Mouse (Mus musculus) forebrain, embryonic 15.5 days (tissue): Measurements from ENCODE around the gene Tln2. TPM values are rescaled to one million over a fixed set of nuclear protein-coding genes. Genes with fewer than 3 reads are reported as not detected.

Experiments
- ATAC-seq: fragments of 200-750 bp; cut with Nextera tagmentation; replicated peaks from 2 replicates; pipeline ENCODE4 v1.8.0; 2017; ENCODE audit warnings: mild to moderate bottlenecking, moderate TSS enrichment, moderate library complexity
- H3K27ac ChIP-seq: fragments of 300-500 bp; sonication (generic); replicated peaks from 2 replicates; pipeline ENCODE4 v1.5.1; 2015; ENCODE audit warnings: mild to moderate bottlenecking, inconsistent platforms
- H3K27me3 ChIP-seq: fragments of 300-500 bp; sonication (generic); 2 replicates; pipeline ENCODE4 v1.6.1; 2015; ENCODE audit warnings: inconsistent platforms
- H3K36me3 ChIP-seq: fragments of 300-500 bp; sonication (generic); 2 replicates; pipeline ENCODE4 v1.6.1; 2015; ENCODE audit warnings: mild to moderate bottlenecking, inconsistent platforms
- H3K4me1 ChIP-seq: fragments of 300-500 bp; sonication (generic); 2 replicates; pipeline ENCODE4 v1.6.1; 2015; ENCODE audit warnings: inconsistent platforms
- H3K4me2 ChIP-seq: fragments of 300-500 bp; sonication (generic); replicated peaks from 2 replicates; pipeline ENCODE4 v1.6.1; 2015; ENCODE audit warnings: mild to moderate bottlenecking, inconsistent platforms
- H3K4me3 ChIP-seq: fragments of 300-500 bp; sonication (generic); 2 replicates; pipeline ENCODE4 v1.5.1; 2015; ENCODE audit warnings: mild to moderate bottlenecking, inconsistent platforms
- H3K9ac ChIP-seq: fragments of 300-500 bp; sonication (generic); replicated peaks from 2 replicates; pipeline ENCODE4 v1.6.1; 2015; ENCODE audit warnings: mild to moderate bottlenecking, inconsistent platforms
- H3K9me3 ChIP-seq: fragments of 300-500 bp; sonication (generic); 2 replicates; pipeline ENCODE4 v1.6.1; 2016; ENCODE audit warnings: inconsistent platforms
- WGBS: fragments of 180-500 bp; shearing (Covaris S2); methylation state at CpG from one replicate; pipeline ENCODE4 v1.1.7; 2015; ENCODE audit warnings: mixed read lengths; 5-methylcytosine and 5-hydroxymethylcytosine counted together
- polyA plus RNA-seq: library from polyadenylated mRNA; unstranded; fragments of >200 nt; fragmentation: Nextera tagmentation; extraction: Ambion mirVana; gene quantifications from 2 replicates; pipeline ENCODE4 v1.2.1, GENCODE M21; 2015

Gene Tln2
- polyA plus RNA-seq, 1 experiment from 2014 or later, result 17.5 TPM

- Histone ChIP-seq H3K27ac (no peak overlapping the region), H3K4me1 (no peaks in the 10 kb centered on the region), H3K27me3 (no peaks in the 10 kb centered on the region), H3K36me3 (no peaks in the 10 kb centered on the region), H3K9ac (no peak overlapping the region), H3K4me3 (no peak overlapping the region), H3K4me2 (no peak overlapping the region), H3K9me3 (no peaks in the 10 kb centered on the region)
- ATAC-seq, result no peak
- 41% methylated on average over 9 of the region's 9 CpGs for WGBS
Observed at GRCm38 (mm10) chr9:67384028-67384590, 175.4 kb downstream of the Tln2 start.

GRCm38 (mm10) chr9:67380095-67380494 lies 179.4 kb downstream of the Tln2 start:
- 74% methylated on average over 5 of the region's 5 CpGs for WGBS
- Histone ChIP-seq H3K27me3 (no peaks in the 10 kb centered on the region), H3K4me2 (no peak overlapping the region), H3K27ac (no peak overlapping the region), H3K4me1 (no peaks in the 10 kb centered on the region), H3K9me3 (no peaks in the 10 kb centered on the region), H3K4me3 (no peak overlapping the region), H3K9ac (no peak overlapping the region), H3K36me3 (no peaks in the 10 kb centered on the region)
- ATAC-seq, result no peak

DNA sequence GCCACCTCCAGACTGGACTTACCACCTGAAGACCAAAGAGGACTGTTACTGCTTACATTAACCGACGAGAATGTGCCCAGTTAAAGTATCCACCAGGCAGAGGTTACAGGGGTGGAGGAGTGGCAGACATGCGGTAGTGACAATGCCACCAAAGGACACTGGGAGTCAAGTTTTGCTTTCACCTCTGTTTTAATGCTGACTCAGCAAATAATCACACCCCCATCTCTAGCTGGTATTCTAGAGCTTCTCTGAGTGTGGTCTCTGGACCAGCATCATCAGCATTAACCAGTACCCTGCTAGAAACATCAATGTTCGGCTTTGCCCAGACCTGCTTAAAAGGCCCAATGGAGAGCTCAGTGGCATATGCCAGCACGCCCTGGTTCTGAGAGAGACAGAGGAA lies 180.7 kb downstream of the Tln2 start:
- H3K27me3 ChIP-seq, result no peaks in the 10 kb centered on the region
- no peak overlapping the region for H3K4me2 ChIP-seq
- ATAC-seq, result no peak

DNA sequence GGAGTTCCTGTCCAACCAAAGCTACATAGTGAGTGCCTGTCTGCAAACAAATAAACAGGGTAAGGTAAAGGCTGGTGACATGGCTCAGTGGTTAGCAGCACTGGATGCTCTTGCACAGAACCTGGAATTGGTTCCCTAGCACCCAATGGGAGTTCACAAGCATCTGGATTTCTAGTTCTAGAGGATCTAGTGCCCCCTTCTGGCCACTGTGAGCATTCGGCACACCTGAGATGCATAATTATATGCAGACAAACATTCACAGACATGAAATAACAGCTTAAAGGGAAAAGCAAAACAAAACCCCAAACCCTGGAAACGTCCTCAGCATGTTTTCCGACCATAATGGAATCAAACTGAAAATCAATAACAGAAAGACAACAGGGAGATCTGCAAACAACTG lies 191.4 kb downstream of the Tln2 start:
- Histone ChIP-seq H3K36me3 (no peaks in the 10 kb centered on the region), H3K4me3 (no peak overlapping the region), H3K27ac (no peak overlapping the region), H3K4me2 (no peak overlapping the region), H3K9me3 (no peaks in the 10 kb centered on the region), H3K4me1 (no peaks in the 10 kb centered on the region), H3K27me3 (no peaks in the 10 kb centered on the region), H3K9ac (no peak overlapping the region)
- ATAC-seq, result no peak
- WGBS, result 97% methylated on average over 3 of the region's 3 CpGs

More for the DNA sequence above, 180.7 kb downstream of the Tln2 start:
- Histone ChIP-seq H3K27ac (no peak overlapping the region), H3K9ac (no peak overlapping the region), H3K36me3 (no peaks in the 10 kb centered on the region), H3K9me3 (no peaks in the 10 kb centered on the region), H3K4me1 (no peaks in the 10 kb centered on the region), H3K4me3 (no peak overlapping the region)
- 96% methylated on average over 5 of the region's 5 CpGs for WGBS

DNA sequence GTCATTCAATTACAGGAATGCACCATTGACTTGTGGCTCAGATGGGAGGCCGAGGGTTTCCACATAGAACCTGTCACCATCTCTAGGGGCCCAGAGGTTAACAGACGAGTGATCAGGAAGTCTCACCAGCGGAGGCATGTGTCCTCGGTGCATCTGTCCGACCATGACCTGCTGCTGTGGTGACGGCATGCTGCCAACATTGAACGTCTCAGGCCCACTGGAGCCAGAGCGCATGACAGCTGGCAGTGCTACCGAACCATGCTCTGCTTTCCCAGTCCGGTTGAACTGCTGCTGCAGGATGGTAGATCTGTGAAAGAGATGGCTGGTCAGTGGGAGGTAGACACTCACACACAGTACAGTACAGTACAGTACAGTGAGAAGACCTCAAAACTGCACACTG lies 197.0 kb downstream of the Tln2 start:
- ATAC-seq, result no peak
- H3K27ac ChIP-seq, result no peak overlapping the region
- no peak overlapping the region for H3K4me3 ChIP-seq
- WGBS, result 93% methylated on average over 10 of the region's 10 CpGs
- no peaks in the 10 kb centered on the region for H3K27me3 ChIP-seq
- no peak overlapping the region for H3K4me2 ChIP-seq
- no peaks in the 10 kb centered on the region for H3K36me3 ChIP-seq
- H3K9ac ChIP-seq, result no peak overlapping the region
- H3K9me3 ChIP-seq, result no peaks in the 10 kb centered on the region
- H3K4me1 ChIP-seq, result peaks cover 10% of the 10 kb centered on the region; the same call in 1 of the 2 replicates

GRCm38 (mm10) chr9:67362053-67362452 lies 197.4 kb downstream of the Tln2 start:
- WGBS, result 45% methylated on average over 2 of the region's 2 CpGs
- H3K27ac ChIP-seq, result no peak overlapping the region
- no peak overlapping the region for H3K9ac ChIP-seq
- no peak overlapping the region for H3K4me3 ChIP-seq
- H3K4me1 ChIP-seq, result peaks cover 10% of the 10 kb centered on the region; the same call in 1 of the 2 replicates
- H3K27me3 ChIP-seq, result no peaks in the 10 kb centered on the region
- H3K36me3 ChIP-seq, result peaks cover 3% of the 10 kb centered on the region; the same call in 1 of the 2 replicates
- H3K4me2 ChIP-seq, result no peak overlapping the region
- no peak for ATAC-seq
- no peaks in the 10 kb centered on the region for H3K9me3 ChIP-seq

- Histone ChIP-seq H3K4me3 (no peak overlapping the region), H3K4me2 (no peak overlapping the region), H3K4me1 (peaks cover 10% of the 10 kb centered on the region; the same call in 1 of the 2 replicates), H3K9me3 (no peaks in the 10 kb centered on the region), H3K36me3 (peaks cover 3% of the 10 kb centered on the region; the same call in 1 of the 2 replicates), H3K9ac (no peak overlapping the region), H3K27ac (peak overlapping the region; percentile 17; the same call in 1 of the 2 replicates), H3K27me3 (no peaks in the 10 kb centered on the region)
- ATAC-seq, result peak; percentile 60; the same call in 1 of the 2 replicates
- WGBS, result 39% methylated on average over 5 of the region's 5 CpGs
Observed at GRCm38 (mm10) chr9:67361511-67361910, 198.0 kb downstream of the Tln2 start.

DNA sequence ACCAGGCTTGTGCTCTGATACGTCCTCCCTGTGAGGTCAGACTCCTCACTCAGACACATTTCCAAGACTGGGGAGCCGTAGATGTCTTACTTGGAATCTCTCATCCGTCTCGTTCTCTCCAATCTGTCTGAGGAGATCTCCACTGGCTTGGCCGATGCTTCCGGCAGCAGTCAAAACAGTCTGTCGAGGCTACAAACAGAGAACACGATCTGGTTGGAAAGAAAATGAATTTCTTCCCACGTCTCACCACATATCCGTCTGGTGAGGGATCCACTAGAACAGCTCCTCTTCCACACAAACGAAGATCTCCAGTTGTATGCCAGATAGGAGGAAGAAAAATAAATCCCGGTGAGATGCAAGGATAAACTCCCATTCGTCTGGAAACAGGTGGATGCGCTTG lies 205.1 kb downstream of the Tln2 start:
- no peak overlapping the region for H3K4me2 ChIP-seq
- H3K4me1 ChIP-seq, result no peaks in the 10 kb centered on the region
- no peak for ATAC-seq
- no peak overlapping the region for H3K27ac ChIP-seq
- H3K4me3 ChIP-seq, result no peak overlapping the region
- H3K27me3 ChIP-seq, result no peaks in the 10 kb centered on the region
- H3K36me3 ChIP-seq, result peaks cover 3% of the 10 kb centered on the region; the same call in 1 of the 2 replicates
- H3K9ac ChIP-seq, result no peak overlapping the region
- WGBS, result 87% methylated on average over 14 of the region's 14 CpGs
- no peaks in the 10 kb centered on the region for H3K9me3 ChIP-seq

- Histone ChIP-seq H3K4me2 (no peak overlapping the region), H3K9me3 (no peaks in the 10 kb centered on the region), H3K27me3 (no peaks in the 10 kb centered on the region), H3K36me3 (peaks cover 3% of the 10 kb centered on the region; the same call in 1 of the 2 replicates), H3K27ac (no peak overlapping the region), H3K4me1 (no peaks in the 10 kb centered on the region), H3K9ac (no peak overlapping the region), H3K4me3 (no peak overlapping the region)
- 85% methylated on average over 7 of the region's 7 CpGs for WGBS
- ATAC-seq, result no peak
Observed at GRCm38 (mm10) chr9:67353365-67353764, 206.1 kb downstream of the Tln2 start.

DNA sequence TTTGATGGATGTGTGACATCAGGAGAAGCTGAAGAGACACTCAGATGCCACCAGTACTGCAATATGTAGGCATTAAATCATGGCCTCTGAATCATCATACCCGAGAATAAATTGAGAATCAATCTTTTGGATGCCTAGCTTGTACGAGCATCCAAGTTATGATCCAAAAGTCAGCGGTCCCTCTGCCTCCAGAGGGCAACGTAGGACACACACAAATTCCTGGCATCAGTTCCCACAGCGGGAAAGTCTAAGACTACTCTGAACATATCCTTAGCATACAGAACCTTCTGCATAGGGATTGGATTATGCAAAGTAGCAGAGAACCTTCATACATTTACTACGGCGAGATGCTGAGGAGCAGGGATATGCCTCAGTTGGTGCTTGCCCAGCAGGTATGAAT lies 210.5 kb downstream of the Tln2 start:
- H3K36me3 ChIP-seq, result no peaks in the 10 kb centered on the region
- H3K9ac ChIP-seq, result no peak overlapping the region
- H3K4me3 ChIP-seq, result no peak overlapping the region
- H3K4me1 ChIP-seq, result no peaks in the 10 kb centered on the region
- no peaks in the 10 kb centered on the region for H3K9me3 ChIP-seq
- 89% methylated on average over 7 of the region's 7 CpGs for WGBS
- H3K27me3 ChIP-seq, result no peaks in the 10 kb centered on the region
- no peak for ATAC-seq
- H3K4me2 ChIP-seq, result no peak overlapping the region
- no peak overlapping the region for H3K27ac ChIP-seq

- WGBS, result 78% methylated on average over 5 of the region's 5 CpGs
- Histone ChIP-seq H3K4me3 (no peak overlapping the region), H3K36me3 (no peaks in the 10 kb centered on the region), H3K9ac (no peak overlapping the region), H3K4me2 (no peak overlapping the region), H3K9me3 (no peaks in the 10 kb centered on the region), H3K27me3 (no peaks in the 10 kb centered on the region), H3K4me1 (no peaks in the 10 kb centered on the region), H3K27ac (no peak overlapping the region)
- ATAC-seq, result no peak
Observed at GRCm38 (mm10) chr9:67347184-67347583, 212.3 kb downstream of the Tln2 start.

DNA sequence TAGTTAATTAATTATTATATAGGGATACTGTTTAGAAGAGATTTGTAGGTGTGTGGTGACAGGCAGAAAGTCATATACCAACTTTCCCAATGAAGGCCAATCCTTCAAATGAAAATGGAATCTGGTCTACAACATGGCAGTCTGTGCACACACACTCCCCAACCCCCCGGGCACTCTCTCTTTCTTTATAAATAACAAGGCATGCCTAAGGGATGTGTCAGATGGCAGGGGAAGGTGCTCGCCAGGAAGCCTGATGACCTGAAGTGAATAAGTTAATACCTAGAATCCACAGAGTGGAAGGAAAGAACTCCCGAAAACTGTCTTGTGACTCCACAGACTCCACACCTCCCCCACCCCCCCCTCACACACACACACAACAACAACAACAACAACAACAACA lies 228.2 kb downstream of the Tln2 start:
- H3K36me3 ChIP-seq, result no peaks in the 10 kb centered on the region
- H3K27me3 ChIP-seq, result no peaks in the 10 kb centered on the region
- no peak overlapping the region for H3K4me2 ChIP-seq
- H3K4me3 ChIP-seq, result no peak overlapping the region
- H3K9me3 ChIP-seq, result no peaks in the 10 kb centered on the region
- WGBS, result 86% methylated on average over 3 of the region's 3 CpGs
- H3K9ac ChIP-seq, result no peak overlapping the region
- ATAC-seq, result no peak
- no peaks in the 10 kb centered on the region for H3K4me1 ChIP-seq
- no peak overlapping the region for H3K27ac ChIP-seq

- H3K9ac ChIP-seq, result no peak overlapping the region
- no peaks in the 10 kb centered on the region for H3K4me1 ChIP-seq
- H3K9me3 ChIP-seq, result no peaks in the 10 kb centered on the region
- WGBS, result 81% methylated on average over 3 of the region's 3 CpGs
- H3K4me3 ChIP-seq, result no peak overlapping the region
- no peak for ATAC-seq
- H3K27ac ChIP-seq, result no peak overlapping the region
- H3K36me3 ChIP-seq, result no peaks in the 10 kb centered on the region
- no peak overlapping the region for H3K4me2 ChIP-seq
- no peaks in the 10 kb centered on the region for H3K27me3 ChIP-seq
Observed at GRCm38 (mm10) chr9:67328451-67328850, 231.1 kb downstream of the Tln2 start.
